Mouse (Mus musculus): ENCODE measurements around the gene Fcgr2b. TPM values are rescaled to one million over a fixed set of nuclear protein-coding genes. Genes with fewer than 3 reads are reported as not detected.
A peak's percentile ranks its signal among the peaks of the same experiment; 100 is the strongest.

The Fcgr2b gene
- polyA plus RNA-seq, 1 experiment from 2014 or later: 1.8 TPM

DNA sequence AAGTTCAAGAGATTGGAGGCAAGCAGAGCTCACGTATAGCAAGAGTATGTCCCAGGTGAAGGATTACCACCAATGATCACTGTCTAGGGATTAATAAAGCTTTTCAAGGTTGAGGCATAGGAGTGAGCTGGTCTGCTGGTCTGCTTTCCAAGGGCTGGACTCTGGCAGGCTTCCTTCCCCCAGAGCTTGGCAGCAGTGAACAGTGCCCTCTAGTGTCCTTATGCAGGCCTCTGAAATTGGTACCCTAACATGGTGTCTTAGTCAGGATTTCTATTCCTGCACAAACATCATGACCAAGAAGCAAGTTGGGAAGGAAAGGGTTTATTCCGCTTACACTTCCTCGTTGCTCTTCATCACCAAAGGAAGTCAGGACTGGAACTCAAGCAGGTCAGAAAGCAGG, 20.4 kb upstream of the Fcgr2b start:
- Histone ChIP-seq H3K9me3 (ENCODE audit: control insufficient read depth) (no peaks in the 10 kb centered on the region), H3K36me3 (ENCODE audit: control insufficient read depth, insufficient read depth) (no peaks in the 10 kb centered on the region), H3K27ac (ENCODE audit: low read depth, low read length) (no peak overlapping the region), H3K9ac (ENCODE audit: low read depth, low read length) (no peak overlapping the region), H3K27me3 (replicated peaks; ENCODE audit: control insufficient read depth, insufficient read depth, low read length) (no peaks in the 10 kb centered on the region), H3K4me3 (ENCODE audit: low read depth, low read length) (no peak overlapping the region), H3K4me1 (replicated peaks; ENCODE audit: control insufficient read depth, insufficient read depth, low read length) (no peaks in the 10 kb centered on the region), H3K4me2 (replicated peaks; ENCODE audit: low read depth) (no peak overlapping the region)
- peak; percentile 86 for TF ChIP-seq CTCF (IDR thresholded peaks at IDR 0.05; ENCODE audit: low read depth)
- ATAC-seq: no peak
- WGBS: 30% methylated on average over 3 of the region's 3 CpGs

- H3K4me3 ChIP-seq (ENCODE audit: low read depth, low read length): no peak overlapping the region
- H3K9ac ChIP-seq (ENCODE audit: low read depth, low read length): no peak overlapping the region
- no peaks in the 10 kb centered on the region for H3K36me3 ChIP-seq (ENCODE audit: control insufficient read depth, insufficient read depth)
- no peaks in the 10 kb centered on the region for H3K27me3 ChIP-seq (replicated peaks; ENCODE audit: control insufficient read depth, insufficient read depth, low read length)
- no peak for ATAC-seq
- H3K27ac ChIP-seq (ENCODE audit: low read depth, low read length): no peak overlapping the region
- H3K4me2 ChIP-seq (replicated peaks; ENCODE audit: low read depth): no peak overlapping the region
- 79% methylated on average over 3 of the region's 3 CpGs for WGBS
- no peak for TF ChIP-seq CTCF (IDR thresholded peaks at IDR 0.05; ENCODE audit: low read depth)
- H3K4me1 ChIP-seq (replicated peaks; ENCODE audit: control insufficient read depth, insufficient read depth, low read length): no peaks in the 10 kb centered on the region
- H3K9me3 ChIP-seq (ENCODE audit: control insufficient read depth): no peaks in the 10 kb centered on the region
These were observed 19.7 kb upstream of the Fcgr2b start for GRCm38 (mm10) chr1:170996034-170996433.

DNA sequence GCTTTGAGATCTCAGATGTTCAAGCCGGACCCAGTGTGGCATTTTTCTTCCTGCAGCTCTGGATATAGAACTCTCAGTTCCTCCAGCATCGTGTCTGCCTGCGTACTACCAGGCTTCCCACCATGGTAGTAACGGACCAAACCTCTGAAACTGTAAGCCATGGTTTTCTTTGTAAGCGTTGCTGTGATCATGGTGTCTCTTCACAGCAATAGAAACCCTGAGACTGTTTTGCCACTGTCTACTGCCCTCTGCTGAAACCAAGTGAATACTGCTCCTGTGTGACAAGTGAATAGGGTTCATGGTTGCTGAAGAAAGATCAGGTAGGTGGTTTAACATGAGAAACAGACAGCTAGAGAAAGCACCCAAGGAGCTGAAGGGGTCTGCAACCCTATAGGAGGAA, 16.2 kb upstream of the Fcgr2b start:
- 59% methylated on average over 5 of the region's 5 CpGs for WGBS
- Histone ChIP-seq H3K4me2 (replicated peaks; ENCODE audit: low read depth) (no peak overlapping the region), H3K4me3 (ENCODE audit: low read depth, low read length) (no peak overlapping the region), H3K36me3 (ENCODE audit: control insufficient read depth, insufficient read depth) (no peaks in the 10 kb centered on the region), H3K27me3 (replicated peaks; ENCODE audit: control insufficient read depth, insufficient read depth, low read length) (no peaks in the 10 kb centered on the region), H3K4me1 (replicated peaks; ENCODE audit: control insufficient read depth, insufficient read depth, low read length) (no peaks in the 10 kb centered on the region), H3K9me3 (ENCODE audit: control insufficient read depth) (no peaks in the 10 kb centered on the region), H3K27ac (ENCODE audit: low read depth, low read length) (no peak overlapping the region), H3K9ac (ENCODE audit: low read depth, low read length) (no peak overlapping the region)
- peak; percentile 86 for TF ChIP-seq CTCF (IDR thresholded peaks at IDR 0.05; ENCODE audit: low read depth)
- no peak for ATAC-seq

- Histone ChIP-seq H3K27ac (ENCODE audit: low read depth, low read length) (no peak overlapping the region), H3K27me3 (replicated peaks; ENCODE audit: control insufficient read depth, insufficient read depth, low read length) (no peaks in the 10 kb centered on the region), H3K9ac (ENCODE audit: low read depth, low read length) (no peak overlapping the region), H3K4me2 (replicated peaks; ENCODE audit: low read depth) (no peak overlapping the region), H3K4me3 (ENCODE audit: low read depth, low read length) (no peak overlapping the region), H3K9me3 (ENCODE audit: control insufficient read depth) (no peaks in the 10 kb centered on the region), H3K4me1 (replicated peaks; ENCODE audit: control insufficient read depth, insufficient read depth, low read length) (no peaks in the 10 kb centered on the region), H3K36me3 (ENCODE audit: control insufficient read depth, insufficient read depth) (no peaks in the 10 kb centered on the region)
- WGBS: 80% methylated on average over 9 of the region's 9 CpGs
- ATAC-seq: no peak
- TF ChIP-seq CTCF (IDR thresholded peaks at IDR 0.05; ENCODE audit: low read depth): no peak
These were observed 13.3 kb upstream of the Fcgr2b start for GRCm38 (mm10) chr1:170989656-170990055.

DNA sequence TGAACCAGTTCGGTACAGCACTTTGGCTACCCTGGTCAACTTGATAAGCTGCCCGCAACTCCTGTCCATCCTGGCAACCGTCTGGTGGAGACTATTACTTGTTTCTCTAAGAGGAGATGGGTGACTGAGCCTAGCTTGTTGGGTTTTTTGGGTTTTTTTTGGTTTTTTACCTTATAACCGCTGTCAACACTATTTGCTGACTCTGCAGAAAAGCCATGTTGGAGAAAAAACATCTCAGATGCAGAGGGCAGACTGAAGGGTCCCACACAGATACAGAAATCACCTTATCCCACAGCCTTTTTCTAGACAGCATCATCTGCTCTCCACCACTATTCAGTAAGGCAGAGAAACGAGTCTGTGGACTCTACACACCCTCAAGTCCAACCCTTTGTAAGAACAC, 9.5 kb upstream of the Fcgr2b start:
- no peak for ATAC-seq
- H3K36me3 ChIP-seq (ENCODE audit: control insufficient read depth, insufficient read depth): no peaks in the 10 kb centered on the region
- WGBS: 84% methylated on average over 5 of the region's 5 CpGs
- H3K4me1 ChIP-seq (replicated peaks; ENCODE audit: control insufficient read depth, insufficient read depth, low read length): no peaks in the 10 kb centered on the region
- no peak overlapping the region for H3K9ac ChIP-seq (ENCODE audit: low read depth, low read length)
- H3K27me3 ChIP-seq (replicated peaks; ENCODE audit: control insufficient read depth, insufficient read depth, low read length): no peaks in the 10 kb centered on the region
- H3K9me3 ChIP-seq (ENCODE audit: control insufficient read depth): no peaks in the 10 kb centered on the region
- TF ChIP-seq CTCF (IDR thresholded peaks at IDR 0.05; ENCODE audit: low read depth): no peak
- H3K27ac ChIP-seq (ENCODE audit: low read depth, low read length): no peak overlapping the region
- H3K4me2 ChIP-seq (replicated peaks; ENCODE audit: low read depth): no peak overlapping the region
- H3K4me3 ChIP-seq (ENCODE audit: low read depth, low read length): no peak overlapping the region

- Histone ChIP-seq H3K27ac (ENCODE audit: low read depth, low read length) (no peak overlapping the region), H3K4me3 (ENCODE audit: low read depth, low read length) (no peak overlapping the region), H3K4me1 (replicated peaks; ENCODE audit: control insufficient read depth, insufficient read depth, low read length) (no peaks in the 10 kb centered on the region), H3K9ac (ENCODE audit: low read depth, low read length) (no peak overlapping the region), H3K27me3 (replicated peaks; ENCODE audit: control insufficient read depth, insufficient read depth, low read length) (no peaks in the 10 kb centered on the region), H3K4me2 (replicated peaks; ENCODE audit: low read depth) (no peak overlapping the region), H3K36me3 (ENCODE audit: control insufficient read depth, insufficient read depth) (no peaks in the 10 kb centered on the region), H3K9me3 (ENCODE audit: control insufficient read depth) (no peaks in the 10 kb centered on the region)
- 87% methylated on average over 3 of the region's 3 CpGs for WGBS
- no peak for TF ChIP-seq CTCF (IDR thresholded peaks at IDR 0.05; ENCODE audit: low read depth)
- no peak for ATAC-seq
These were observed 8.7 kb upstream of the Fcgr2b start for GRCm38 (mm10) chr1:170985092-170985491.

- Histone ChIP-seq H3K27ac (ENCODE audit: low read depth, low read length) (no peak overlapping the region), H3K4me3 (ENCODE audit: low read depth, low read length) (no peak overlapping the region), H3K4me1 (replicated peaks; ENCODE audit: control insufficient read depth, insufficient read depth, low read length) (no peaks in the 10 kb centered on the region), H3K9me3 (ENCODE audit: control insufficient read depth) (no peaks in the 10 kb centered on the region), H3K36me3 (ENCODE audit: control insufficient read depth, insufficient read depth) (no peaks in the 10 kb centered on the region), H3K9ac (ENCODE audit: low read depth, low read length) (no peak overlapping the region), H3K4me2 (replicated peaks; ENCODE audit: low read depth) (no peak overlapping the region), H3K27me3 (replicated peaks; ENCODE audit: control insufficient read depth, insufficient read depth, low read length) (no peaks in the 10 kb centered on the region)
- TF ChIP-seq CTCF (IDR thresholded peaks at IDR 0.05; ENCODE audit: low read depth): no peak
- 86% methylated on average over 4 of the region's 4 CpGs for WGBS
- ATAC-seq: no peak
These were observed 6.7 kb upstream of the Fcgr2b start for GRCm38 (mm10) chr1:170983066-170983465.
